Mouse (Mus musculus): Measurements from ENCODE around the gene Ccdc24. TPM values are rescaled to one million over a fixed set of nuclear protein-coding genes. Genes with fewer than 3 reads are reported as not detected.

Gene Ccdc24
- total RNA-seq (2015) (not detected in 2 replicates), total RNA-seq (2017) (not detected in 2 replicates)

GRCm38 (mm10) chr4:117872471-117872886, at the start of gene Ccdc24:
Gene Ccdc24 (minus strand): TSS chr4:117872557.
- no peak for ATAC-seq (replicated peaks; ENCODE audit: poor library complexity)

- no peak for ATAC-seq (replicated peaks; ENCODE audit: poor library complexity)
Measured at GRCm38 (mm10) chr4:117921358-117921757, 49.0 kb upstream of the Ccdc24 start.

GRCm38 (mm10) chr4:117918762-117919161, 46.4 kb upstream of the Ccdc24 start:
- peak; percentile 20; the same call in 1 of the 2 replicates for ATAC-seq (replicated peaks; ENCODE audit: poor library complexity)

GRCm38 (mm10) chr4:117918261-117918660, 45.9 kb upstream of the Ccdc24 start:
- no peak for ATAC-seq (replicated peaks; ENCODE audit: poor library complexity)

GRCm38 (mm10) chr4:117917847-117918246, 45.5 kb upstream of the Ccdc24 start:
- no peak for ATAC-seq (replicated peaks; ENCODE audit: poor library complexity)

GRCm38 (mm10) chr4:117917402-117917801, 45.0 kb upstream of the Ccdc24 start:
- no peak for ATAC-seq (replicated peaks; ENCODE audit: poor library complexity)

- ATAC-seq (replicated peaks; ENCODE audit: poor library complexity) = no peak
Measured at GRCm38 (mm10) chr4:117916386-117916785, 44.0 kb upstream of the Ccdc24 start.

GRCm38 (mm10) chr4:117915489-117916105, 43.2 kb upstream of the Ccdc24 start:
- ATAC-seq (replicated peaks; ENCODE audit: poor library complexity) = 0 out of 2 replicates have a peak, but pooled peaks have one; percentile 4

GRCm38 (mm10) chr4:117914591-117915442, 42.5 kb upstream of the Ccdc24 start, which contains the start of gene Ipo13:
Gene Ipo13 (minus strand): TSS chr4:117914999.
- peak; percentile 83 for ATAC-seq (replicated peaks; ENCODE audit: poor library complexity)

GRCm38 (mm10) chr4:117914031-117914430, 41.7 kb upstream of the Ccdc24 start:
- ATAC-seq (replicated peaks; ENCODE audit: poor library complexity) = no peak

- no peak for ATAC-seq (replicated peaks; ENCODE audit: poor library complexity)
Measured at GRCm38 (mm10) chr4:117913421-117913820, 41.1 kb upstream of the Ccdc24 start.

GRCm38 (mm10) chr4:117912685-117913273, 40.4 kb upstream of the Ccdc24 start:
- ATAC-seq (replicated peaks; ENCODE audit: poor library complexity) = no peak

- ATAC-seq (replicated peaks; ENCODE audit: poor library complexity) = no peak
Measured at GRCm38 (mm10) chr4:117912131-117912561, 39.8 kb upstream of the Ccdc24 start.

- no peak for ATAC-seq (replicated peaks; ENCODE audit: poor library complexity)
Measured at GRCm38 (mm10) chr4:117908834-117909453, 36.6 kb upstream of the Ccdc24 start.

GRCm38 (mm10) chr4:117906196-117906595, 33.8 kb upstream of the Ccdc24 start:
- ATAC-seq (replicated peaks; ENCODE audit: poor library complexity) = no peak

GRCm38 (mm10) chr4:117904761-117905160, 32.4 kb upstream of the Ccdc24 start:
- ATAC-seq (replicated peaks; ENCODE audit: poor library complexity) = no peak

- no peak for ATAC-seq (replicated peaks; ENCODE audit: poor library complexity)
Measured at GRCm38 (mm10) chr4:117904094-117904493, 31.7 kb upstream of the Ccdc24 start.

GRCm38 (mm10) chr4:117898111-117898510, 25.8 kb upstream of the Ccdc24 start:
- no peak for ATAC-seq (replicated peaks; ENCODE audit: poor library complexity)

- ATAC-seq (replicated peaks; ENCODE audit: poor library complexity) = no peak
Measured at GRCm38 (mm10) chr4:117896031-117896430, 23.7 kb upstream of the Ccdc24 start.

GRCm38 (mm10) chr4:117895339-117895738, 23.0 kb upstream of the Ccdc24 start:
- ATAC-seq (replicated peaks; ENCODE audit: poor library complexity) = no peak

- ATAC-seq (replicated peaks; ENCODE audit: poor library complexity) = no peak
Measured at GRCm38 (mm10) chr4:117894601-117895000, 22.2 kb upstream of the Ccdc24 start.
